8 mouse cellular contexts compared by ENCODE assay signal in the genomic region with DNA sequence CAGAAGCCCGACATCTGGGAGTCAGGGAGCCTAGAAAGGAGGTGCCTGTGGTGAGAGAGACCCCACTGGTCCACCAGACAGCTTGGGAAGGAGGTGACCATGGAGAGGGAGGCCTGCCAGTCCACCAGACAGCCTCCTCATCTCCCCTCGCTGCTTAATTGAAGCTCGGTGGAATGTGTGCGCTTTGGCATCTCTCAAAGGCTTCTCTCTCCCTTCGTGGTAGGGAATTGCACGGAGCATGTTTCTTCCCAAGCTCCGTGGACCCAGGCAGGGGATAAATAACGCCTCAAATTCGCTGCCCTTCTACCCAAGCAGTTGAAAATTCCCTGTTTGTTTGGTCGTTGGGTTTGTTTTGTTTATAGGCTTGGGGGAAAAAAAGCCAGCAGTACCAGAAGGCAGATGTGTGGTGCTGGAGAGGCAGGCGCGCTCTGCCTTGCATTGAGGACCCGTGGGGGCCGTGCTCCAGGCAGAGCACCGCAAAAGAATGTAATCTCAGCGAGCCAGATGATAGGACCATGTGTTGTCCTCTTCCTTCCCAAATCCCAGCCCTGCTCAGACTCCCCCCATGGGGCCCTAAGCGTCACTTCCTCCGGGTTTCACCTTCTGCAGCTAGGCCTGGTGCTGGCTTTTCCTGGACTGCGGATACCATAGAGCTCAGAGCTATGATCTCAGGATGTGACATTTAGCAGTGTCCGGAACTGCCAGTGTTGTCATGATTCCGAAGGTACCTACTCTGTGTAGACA. TPM values are rescaled to one million over a fixed set of nuclear protein-coding genes. Genes with fewer than 3 reads are reported as not detected.
A peak's percentile ranks its signal among the peaks of the same experiment; 100 is the strongest.
DNase-seq lines count a peak whose midpoint lies in the region; ATAC-seq and TF ChIP-seq lines count a peak whose summit lies in the region.

No protein-coding gene starts in this region.

- ATAC-seq in hindbrain, embryonic 16.5 days = 0 out of 2 replicates have a peak, but pooled peaks have one; percentile 45
- no peak for ATAC-seq in midbrain, embryonic 12.5 days (ENCODE audit: low FRiP score, low read depth)
- no peak for ATAC-seq in inflammation-experienced regulatory T-cells, adult 6 months

- no peaks in the 10 kb centered on the region for H3K9me3 ChIP-seq in hindbrain, embryonic 16.5 days (ENCODE audit: control insufficient read depth, low read length)
- H3K9me3 ChIP-seq in midbrain, embryonic 12.5 days = no peaks in the 10 kb centered on the region

- intact Hi-C loops in gastrocnemius, adult 2 months (cut with DNase I) = no loop called here
- intact Hi-C loops in gastrocnemius, postnatal 14 days (cut with DNase I; ENCODE audit: low total_unique reads) = no loop called here

- peaks cover 9% of the 10 kb centered on the region for H3K4me1 ChIP-seq in hindbrain, embryonic 16.5 days (ENCODE audit: control insufficient read depth, insufficient read depth, low read depth, low read length)
- H3K4me1 ChIP-seq in midbrain, embryonic 12.5 days = peaks cover 21% of the 10 kb centered on the region

- no peaks in the 10 kb centered on the region for H3K27me3 ChIP-seq in hindbrain, embryonic 16.5 days (replicated peaks; ENCODE audit: control insufficient read depth, insufficient read depth, low read length)
- H3K27me3 ChIP-seq in midbrain, embryonic 12.5 days = peaks cover 41% of the 10 kb centered on the region; the same call in 1 of the 2 replicates

- 47% methylated on average over 21 of the region's 21 CpGs for WGBS in hindbrain, embryonic 16.5 days
- 73% methylated on average over 21 of the region's 21 CpGs for WGBS in midbrain, embryonic 12.5 days

- peak; percentile 48 for DNase-seq in gastrocnemius, adult 2 months
- DNase-seq in gastrocnemius, postnatal 10 days = no peak
- peak; percentile 55 for DNase-seq in gastrocnemius, postnatal 14 days
- DNase-seq in adipocyte (ENCODE audit: low spot score) = no peak
- no peak for DNase-seq in thymus, postnatal 4 days

- no peaks in the 10 kb centered on the region for H3K36me3 ChIP-seq in hindbrain, embryonic 16.5 days (ENCODE audit: control insufficient read depth, insufficient read depth, low read length)
- H3K36me3 ChIP-seq in midbrain, embryonic 12.5 days = peaks cover 2% of the 10 kb centered on the region; the same call in 1 of the 2 replicates

- H3K27ac ChIP-seq in gastrocnemius, adult 2 months = peak overlapping the region; percentile 64
- peak overlapping the region; percentile 69 for H3K27ac ChIP-seq in hindbrain, embryonic 16.5 days (ENCODE audit: low read depth, low read length)
- H3K27ac ChIP-seq in midbrain, embryonic 12.5 days (replicated peaks) = peak overlapping the region; percentile 74

- H3K9ac ChIP-seq in hindbrain, embryonic 16.5 days (ENCODE audit: low read depth, low read length) = no peak overlapping the region
- no peak overlapping the region for H3K9ac ChIP-seq in midbrain, embryonic 12.5 days (replicated peaks)

- TF ChIP-seq CTCF in gastrocnemius, adult 2 months (IDR thresholded peaks at IDR 0.05) = no peak

- H3K4me2 ChIP-seq in hindbrain, embryonic 16.5 days (ENCODE audit: low read length) = no peak overlapping the region
- no peak overlapping the region for H3K4me2 ChIP-seq in midbrain, embryonic 12.5 days (replicated peaks)

- H3K4me3 ChIP-seq in gastrocnemius, adult 2 months = peak overlapping the region; percentile 46
- no peak overlapping the region for H3K4me3 ChIP-seq in hindbrain, embryonic 16.5 days (ENCODE audit: low read length)
- no peak overlapping the region for H3K4me3 ChIP-seq in midbrain, embryonic 12.5 days

RNA-seq across cellular contexts. Expression of a gene that starts 40.1 kb away (rescaled TPM):
- total RNA-seq in gastrocnemius, adult 2 months (2021) = 10 to 100 TPM; 18.8 to 20.5 TPM
- 10 to 100 TPM; 14.1 to 20.8 TPM for total RNA-seq in gastrocnemius, postnatal 10 days (2021)
- total RNA-seq in gastrocnemius, postnatal 14 days (2021) = 10 to 100 TPM; 14.4 to 18.6 TPM
- polyA plus RNA-seq in hindbrain, embryonic 16.5 days (2015; fragmentation: Nextera tagmentation; extraction: Ambion mirVana) = 21.4 and 21.9 TPM in 2 replicates
- polyA plus RNA-seq in midbrain, embryonic 12.5 days (2016; fragmentation: Nextera tagmentation; extraction: Ambion mirVana) = 26.7 and 29.5 TPM in 2 replicates
- 10 to 100 TPM; 11.6 to 18.9 (median 11.9) TPM for polyA plus RNA-seq in inflammation-experienced regulatory T-cells, adult 6 months (2017; shearing (Covaris generic))

Comparison
In these comparisons a context has a peak if more than half of its experiments do, and no peak if none do; other contexts are left out.
1. DNase-seq: peak in gastrocnemius, adult 2 months (single experiment) and gastrocnemius, postnatal 14 days (single experiment); none in gastrocnemius, postnatal 10 days (single experiment), adipocyte (single experiment) and thymus, postnatal 4 days (single experiment).
2. Peak in every context shown above with its lines, with median percentiles within 50 percentile points of each other: H3K27ac ChIP-seq.